29 mouse cellular contexts compared by ENCODE assay signal in the genomic region with DNA sequence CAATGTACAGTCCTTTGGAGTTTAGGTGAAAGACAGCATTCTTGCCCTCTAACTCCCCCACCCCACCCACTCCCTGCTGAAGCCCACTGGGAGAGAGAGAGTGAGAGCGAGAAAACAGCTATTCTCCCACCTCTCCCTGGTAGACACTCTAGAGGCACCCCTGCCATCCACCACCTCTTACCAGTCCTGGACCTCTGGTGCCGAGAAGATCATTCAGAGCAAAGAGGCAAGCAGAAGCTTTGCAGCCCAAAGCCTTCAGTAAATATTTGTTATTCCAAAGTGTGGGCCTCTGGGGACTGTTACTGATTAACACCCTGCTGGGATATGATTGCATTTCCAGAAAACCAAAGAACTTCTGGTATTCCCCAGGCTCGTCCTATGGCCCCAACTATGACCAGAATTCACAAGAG. TPM values are rescaled to one million over a fixed set of nuclear protein-coding genes. Genes with fewer than 3 reads are reported as not detected.
A peak's percentile ranks its signal among the peaks of the same experiment; 100 is the strongest.
DNase-seq lines count a peak whose midpoint lies in the region; ATAC-seq and TF ChIP-seq lines count a peak whose summit lies in the region.
"Had no signal": no experiment of that assay in that cellular context is flagged by ENCODE, and none has a peak within 500 bp of the region (broad histone marks: within the 10 kb centered on the region; RNA-seq: fewer than 3 reads in every experiment).

Gene Serpina10 (minus strand): TSS at position 242 of the 410 bp plus-strand sequence.

- H3K27me3 ChIP-seq in kidney, adult 2 months (replicated peaks; ENCODE audit: control insufficient read depth, insufficient read depth, low read length) = no peaks in the 10 kb centered on the region
- H3K27me3 ChIP-seq in kidney, embryonic 15.5 days = no peaks in the 10 kb centered on the region
- no peaks in the 10 kb centered on the region for H3K27me3 ChIP-seq in intestine, embryonic 16.5 days (replicated peaks; ENCODE audit: control insufficient read depth, insufficient read depth, low read length)
- no peaks in the 10 kb centered on the region for H3K27me3 ChIP-seq in liver, embryonic 11.5 days (replicated peaks; ENCODE audit: control insufficient read depth, insufficient read depth, low read length)
- H3K27me3 ChIP-seq in liver, postnatal 0 days (ENCODE audit: insufficient read depth, low read length) = no peaks in the 10 kb centered on the region
- H3K27me3 ChIP-seq: embryonic facial prominence, embryonic 13.5 days; neural tube, embryonic 13.5 days had no signal

- no peak within 1 kb of the TSS for H3K9ac ChIP-seq in kidney, embryonic 15.5 days
- no peak within 1 kb of the TSS for H3K9ac ChIP-seq in intestine, embryonic 16.5 days (ENCODE audit: low read depth, low read length)
- H3K9ac ChIP-seq in liver, embryonic 11.5 days (ENCODE audit: low read depth, low read length) = peak within 1 kb of the TSS; percentile 48
- H3K9ac ChIP-seq in liver, postnatal 0 days (replicated peaks) = peak within 1 kb of the TSS; percentile 63
- H3K9ac ChIP-seq: embryonic facial prominence, embryonic 13.5 days; hindbrain, embryonic 14.5 days; neural tube, embryonic 13.5 days had no signal

- H3K4me2 ChIP-seq in kidney, embryonic 15.5 days = no peak within 1 kb of the TSS
- no peak within 1 kb of the TSS for H3K4me2 ChIP-seq in intestine, embryonic 16.5 days (ENCODE audit: low read depth, low read length)
- H3K4me2 ChIP-seq in liver, embryonic 11.5 days = peak within 1 kb of the TSS; percentile 55
- H3K4me2 ChIP-seq in liver, postnatal 0 days (ENCODE audit: low read depth, low read length) = peak within 1 kb of the TSS; percentile 72
- H3K4me2 ChIP-seq: embryonic facial prominence, embryonic 13.5 days; hindbrain, embryonic 14.5 days; neural tube, embryonic 13.5 days had no signal

- H3K27ac ChIP-seq in kidney, adult 2 months (ENCODE audit: insufficient read depth, low read depth, low read length) = no peak within 1 kb of the TSS
- no peak within 1 kb of the TSS for H3K27ac ChIP-seq in kidney, embryonic 15.5 days
- no peak within 1 kb of the TSS for H3K27ac ChIP-seq in intestine, embryonic 16.5 days (ENCODE audit: low read length)
- peak within 1 kb of the TSS; percentile 56; the same call in 1 of the 2 replicates for H3K27ac ChIP-seq in liver, embryonic 11.5 days (ENCODE audit: low read depth, low read length)
- H3K27ac ChIP-seq in liver, postnatal 0 days (ENCODE audit: low read depth) = peak within 1 kb of the TSS; percentile 86
- H3K27ac ChIP-seq: embryonic facial prominence, embryonic 13.5 days; heart, embryonic 10.5 days; hindbrain, embryonic 14.5 days; neural tube, embryonic 13.5 days had no signal

- H3K9me3 ChIP-seq in kidney, embryonic 15.5 days (replicated peaks) = no peaks in the 10 kb centered on the region
- H3K9me3 ChIP-seq in intestine, embryonic 16.5 days (ENCODE audit: control insufficient read depth, low read length) = no peaks in the 10 kb centered on the region
- no peaks in the 10 kb centered on the region for H3K9me3 ChIP-seq in liver, embryonic 11.5 days (ENCODE audit: control insufficient read depth, low read length)
- H3K9me3 ChIP-seq in liver, postnatal 0 days (ENCODE audit: low read length) = no peaks in the 10 kb centered on the region
- H3K9me3 ChIP-seq: embryonic facial prominence, embryonic 13.5 days; heart, embryonic 10.5 days; neural tube, embryonic 13.5 days had no signal

- TF ChIP-seq POLR2A in kidney, adult 2 months (IDR thresholded peaks at IDR 0.05; ENCODE audit: low read depth, low read length) = no peak

- H3K4me1 ChIP-seq in kidney, adult 2 months (ENCODE audit: control insufficient read depth, insufficient read depth, low read length) = no peaks in the 10 kb centered on the region
- no peaks in the 10 kb centered on the region for H3K4me1 ChIP-seq in kidney, embryonic 15.5 days
- no peaks in the 10 kb centered on the region for H3K4me1 ChIP-seq in intestine, embryonic 16.5 days (ENCODE audit: control insufficient read depth, insufficient read depth, low read length)
- no peaks in the 10 kb centered on the region for H3K4me1 ChIP-seq in liver, embryonic 11.5 days (replicated peaks; ENCODE audit: control insufficient read depth, insufficient read depth, low read length)
- H3K4me1 ChIP-seq in liver, postnatal 0 days (ENCODE audit: insufficient read depth) = 0 out of 2 replicates have a peak, but pooled peaks cover 3% of the 10 kb centered on the region
- H3K4me1 ChIP-seq: embryonic facial prominence, embryonic 13.5 days; neural tube, embryonic 13.5 days had no signal

- no peak for TF ChIP-seq CTCF in kidney, adult 2 months (conservative IDR thresholded peaks at IDR 0.05; ENCODE audit: insufficient read depth, insufficient read length, low read depth, low read length)
- no peak for TF ChIP-seq CTCF in liver, postnatal 0 days (IDR thresholded peaks at IDR 0.05; ENCODE audit: low read depth)

- ATAC-seq in kidney, embryonic 15.5 days (replicated peaks; ENCODE audit: low FRiP score) = no peak
- ATAC-seq in intestine, embryonic 16.5 days = peak; percentile 48
- peak; percentile 60 for ATAC-seq in liver, embryonic 11.5 days (replicated peaks; ENCODE audit: low FRiP score)
- peak; percentile 76 for ATAC-seq in liver, postnatal 0 days
- no peak for ATAC-seq in inflammation-experienced regulatory T-cells, adult 6 months
- ATAC-seq: forebrain, embryonic 14.5 days had no signal

- peak; percentile 14 for DNase-seq in kidney, adult 2 months
- peak; percentile 29 for DNase-seq in liver, embryonic 11.5 days (ENCODE audit: low spot score)
- peak; percentile 44 for DNase-seq in liver, postnatal 0 days
- DNase-seq in frontal cortex, adult 2 months (ENCODE audit: extremely low spot score in 1 of 2, low spot score in 1 of 2) = no peak
- DNase-seq: cerebellum, adult 2 months; cerebellum, postnatal 25 days; embryo, embryonic 11 days; gastrocnemius, postnatal 10 days; heart, postnatal 4 days; kidney, adult 11 months; kidney, postnatal 10 days; lung, adult 2 months; lung, postnatal 14 days; midbrain, embryonic 14.5 days; retina, postnatal 1 day; right cerebral cortex, postnatal 25 days; spleen, adult 18-20 months; thymus, postnatal 14 days had no signal

- H3K4me3 ChIP-seq in kidney, adult 2 months (ENCODE audit: insufficient read depth, low read depth, low read length) = no peak within 1 kb of the TSS
- H3K4me3 ChIP-seq in kidney, embryonic 15.5 days (replicated peaks) = no peak within 1 kb of the TSS
- no peak within 1 kb of the TSS for H3K4me3 ChIP-seq in intestine, embryonic 16.5 days (ENCODE audit: low read length)
- peak within 1 kb of the TSS; percentile 40 for H3K4me3 ChIP-seq in liver, embryonic 11.5 days (ENCODE audit: low read depth, low read length)
- peak within 1 kb of the TSS; percentile 51 for H3K4me3 ChIP-seq in liver, postnatal 0 days (ENCODE audit: low read depth, low read length)
- H3K4me3 ChIP-seq: embryonic facial prominence, embryonic 13.5 days; heart, embryonic 10.5 days; myocyte; neural tube, embryonic 13.5 days had no signal

- 54% methylated on average over 3 of the region's 3 CpGs for WGBS in kidney, adult 2 months
- 70% methylated on average over 3 of the region's 3 CpGs for WGBS in kidney, embryonic 15.5 days
- 54% methylated on average over 3 of the region's 3 CpGs for WGBS in intestine, embryonic 16.5 days
- 68% methylated on average over 3 of the region's 3 CpGs for WGBS in liver, embryonic 11.5 days
- 37% methylated on average over 3 of the region's 3 CpGs for WGBS in liver, postnatal 0 days (ENCODE audit: insufficient replicate concordance)

- no peaks in the 10 kb centered on the region for H3K36me3 ChIP-seq in kidney, adult 2 months (ENCODE audit: control insufficient read depth, insufficient read depth, low read length)
- H3K36me3 ChIP-seq in kidney, embryonic 15.5 days = no peaks in the 10 kb centered on the region
- no peaks in the 10 kb centered on the region for H3K36me3 ChIP-seq in intestine, embryonic 16.5 days (ENCODE audit: control insufficient read depth, insufficient read depth, low read length)
- no peaks in the 10 kb centered on the region for H3K36me3 ChIP-seq in liver, embryonic 11.5 days (ENCODE audit: control insufficient read depth, insufficient read depth, low read length)
- no peaks in the 10 kb centered on the region for H3K36me3 ChIP-seq in liver, postnatal 0 days (replicated peaks; ENCODE audit: insufficient read depth, low read length)
- H3K36me3 ChIP-seq: embryonic facial prominence, embryonic 13.5 days; heart, embryonic 10.5 days; neural tube, embryonic 13.5 days had no signal

- 0 out of 2 replicates have a peak, but pooled peaks have one; percentile 34 for TF ChIP-seq EP300 in liver, postnatal 0 days (IDR thresholded peaks at IDR 0.05; ENCODE audit: low read depth)

RNA-seq across cellular contexts. Expression of gene Serpina10, which starts in this region (rescaled TPM):
- 1.5 TPM in 2 replicates for polyA plus RNA-seq in kidney, adult 2 months (2012; rRNA removed)
- polyA plus RNA-seq in kidney, embryonic 15.5 days (2015; fragmentation: Nextera tagmentation; extraction: Ambion mirVana) = 1.1 and 1.4 TPM in 2 replicates
- 1.3 and 1.9 TPM in 2 replicates for polyA plus RNA-seq in intestine, embryonic 16.5 days (2015; fragmentation: Nextera tagmentation; extraction: Ambion mirVana)
- polyA plus RNA-seq in liver, embryonic 11.5 days (2014; fragmentation: Nextera tagmentation; extraction: Ambion mirVana) = 21.2 and 21.8 TPM in 2 replicates
- polyA plus RNA-seq in liver, postnatal 0 days (2015; fragmentation: Nextera tagmentation; extraction: Ambion mirVana) = 46.3 and 47.6 TPM in 2 replicates
- 0.02 TPM in 1 of 2 replicates, not detected in the other for polyA plus RNA-seq in frontal cortex, adult 2 months (2012; rRNA removed)
- polyA plus RNA-seq in inflammation-experienced regulatory T-cells, adult 6 months (2017; shearing (Covaris generic)) = not detected
- polyA plus RNA-seq: C2C12; cerebellum, adult 2 months; heart, embryonic 16.5 days; myocyte; neural tube, embryonic 13.5 days had no signal

Comparison
In these comparisons a context has a peak if more than half of its experiments do, and no peak if none do; other contexts are left out.
1. DNase-seq: peak in kidney, adult 2 months (single experiment), liver, embryonic 11.5 days (single experiment) and liver, postnatal 0 days (single experiment); none in frontal cortex, adult 2 months (0 of 2).
2. H3K27ac ChIP-seq: peak in liver, embryonic 11.5 days (single experiment) and liver, postnatal 0 days (single experiment); none in kidney, adult 2 months (single experiment), kidney, embryonic 15.5 days (single experiment) and intestine, embryonic 16.5 days (single experiment).
3. H3K4me3 ChIP-seq: peak in liver, embryonic 11.5 days (single experiment) and liver, postnatal 0 days (single experiment); none in kidney, adult 2 months (single experiment), kidney, embryonic 15.5 days (single experiment) and intestine, embryonic 16.5 days (single experiment).
4. ATAC-seq: peak in intestine, embryonic 16.5 days (single experiment), liver, embryonic 11.5 days (single experiment) and liver, postnatal 0 days (single experiment); none in kidney, embryonic 15.5 days (single experiment) and inflammation-experienced regulatory T-cells, adult 6 months (single experiment).
5. H3K4me2 ChIP-seq: peak in liver, embryonic 11.5 days (single experiment) and liver, postnatal 0 days (single experiment); none in kidney, embryonic 15.5 days (single experiment) and intestine, embryonic 16.5 days (single experiment).
6. H3K9ac ChIP-seq: peak in liver, embryonic 11.5 days (single experiment) and liver, postnatal 0 days (single experiment); none in kidney, embryonic 15.5 days (single experiment) and intestine, embryonic 16.5 days (single experiment).